Mouse (Mus musculus) liver, embryonic 11.5 days (tissue): Measurements from ENCODE around the gene Foxp1. TPM values are rescaled to one million over a fixed set of nuclear protein-coding genes. Genes with fewer than 3 reads are reported as not detected.

Experiments used
- ATAC-seq: fragments of 200-750 bp; cut with Nextera tagmentation; replicated peaks from 2 replicates; pipeline ENCODE4 v1.8.0; 2017; ENCODE audit warnings: moderate number of reproducible peaks, mild to moderate bottlenecking, moderate TSS enrichment, moderate library complexity; ENCODE audit not compliant: low FRiP score
- DNase-seq: peaks from one replicate; pipeline ENCODE4 v3.0.0-alpha.2; 2017; ENCODE audit warnings: low spot score
- H3K27ac ChIP-seq: fragments of 300-500 bp; sonication (generic); 2 replicates; pipeline ENCODE4 v1.5.1; 2014; ENCODE audit warnings: mild to moderate bottlenecking, low read depth, low read length, control low read depth
- H3K27me3 ChIP-seq: fragments of 300-500 bp; sonication (generic); replicated peaks from 2 replicates; pipeline ENCODE4 v1.6.1; 2014; ENCODE audit warnings: low read length, mixed read lengths; ENCODE audit not compliant: control insufficient read depth, insufficient read depth
- H3K36me3 ChIP-seq: fragments of 300-500 bp; sonication (generic); 2 replicates; pipeline ENCODE4 v1.6.1; 2014; ENCODE audit warnings: mild to moderate bottlenecking, low read length, moderate library complexity, mixed read lengths; ENCODE audit not compliant: control insufficient read depth, insufficient read depth
- H3K4me1 ChIP-seq: fragments of 300-500 bp; sonication (generic); replicated peaks from 2 replicates; pipeline ENCODE4 v1.6.1; 2014; ENCODE audit warnings: low read length, mixed read lengths; ENCODE audit not compliant: control insufficient read depth, insufficient read depth
- H3K4me2 ChIP-seq: fragments of 300-500 bp; sonication (generic); 2 replicates; pipeline ENCODE4 v1.6.1; 2014; ENCODE audit warnings: mild to moderate bottlenecking, control low read depth, moderate library complexity
- H3K4me3 ChIP-seq: fragments of 300-500 bp; sonication (generic); 2 replicates; pipeline ENCODE4 v1.5.1; 2014; ENCODE audit warnings: low read depth, low read length, control low read depth
- H3K9ac ChIP-seq: fragments of 300-500 bp; sonication (generic); 2 replicates; pipeline ENCODE4 v1.6.1; 2014; ENCODE audit warnings: low read depth, low read length, control low read depth
- H3K9me3 ChIP-seq: fragments of 300-500 bp; sonication (generic); 2 replicates; pipeline ENCODE4 v1.6.1; 2016; ENCODE audit warnings: low read length, inconsistent platforms, mixed read lengths; ENCODE audit not compliant: control insufficient read depth
- WGBS: fragments of 180-500 bp; shearing (Covaris S2); extraction: QIAGEN DNeasy Blood & Tissue Kit; methylation state at CpG from one replicate; pipeline ENCODE4 v1.1.7; 2014; 5-methylcytosine and 5-hydroxymethylcytosine counted together
- polyA plus RNA-seq: library from polyadenylated mRNA; unstranded; fragments of >200 nt; fragmentation: Nextera tagmentation; extraction: Ambion mirVana; gene quantifications from 2 replicates; pipeline ENCODE4 v1.2.1, GENCODE M21; 2014

Gene Foxp1
- polyA plus RNA-seq, 1 experiment from 2014 or later = 62.1 TPM

DNA sequence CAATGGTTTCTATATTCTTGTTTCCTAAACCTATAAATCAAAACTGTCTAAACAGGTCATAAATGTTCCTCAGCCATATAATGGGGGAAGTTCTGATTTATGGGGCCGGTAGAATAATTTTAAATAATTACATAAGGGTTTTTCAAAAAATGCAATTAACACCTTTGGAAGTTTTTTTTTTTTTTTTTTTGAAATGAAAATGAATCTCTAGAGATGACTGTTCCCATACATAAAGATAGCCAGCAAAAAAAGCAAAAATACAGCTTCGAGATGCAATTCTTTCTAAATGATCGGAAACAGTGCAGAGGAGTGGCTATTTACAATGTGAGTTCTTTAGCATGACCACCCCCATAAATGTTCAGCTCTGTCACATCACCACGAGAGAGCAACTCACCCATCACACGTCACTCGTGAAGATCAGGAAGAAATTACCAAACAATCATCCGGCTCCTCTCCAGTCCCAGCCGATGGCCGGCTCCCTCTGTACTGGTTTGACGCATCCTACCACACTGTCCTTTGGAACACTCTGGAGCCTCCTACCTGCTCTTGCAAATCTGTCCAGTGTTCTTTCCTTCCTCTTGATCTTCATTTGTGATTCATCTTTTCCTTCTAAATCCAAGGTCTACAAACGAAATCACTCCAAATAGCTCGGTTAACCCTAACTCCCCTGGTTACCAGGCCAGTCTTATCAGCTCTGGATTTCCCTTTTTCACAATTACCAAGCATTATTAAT is 478.4 kb downstream of the Foxp1 start:
- H3K4me1 ChIP-seq = no peaks in the 10 kb centered on the region
- no peaks in the 10 kb centered on the region for H3K27me3 ChIP-seq
- H3K4me2 ChIP-seq = no peak overlapping the region
- WGBS = 86% methylated on average over 12 of the region's 12 CpGs
- no peak for DNase-seq
- H3K36me3 ChIP-seq = no peaks in the 10 kb centered on the region
- no peaks in the 10 kb centered on the region for H3K9me3 ChIP-seq
- no peak for ATAC-seq
- H3K9ac ChIP-seq = no peak overlapping the region
- H3K4me3 ChIP-seq = no peak overlapping the region
- no peak overlapping the region for H3K27ac ChIP-seq

- WGBS = 86% methylated on average over 7 of the region's 7 CpGs
- no peaks in the 10 kb centered on the region for H3K9me3 ChIP-seq
- H3K4me2 ChIP-seq = no peak overlapping the region
These were observed 479.3 kb downstream of the Foxp1 start for GRCm38 (mm10) chr6:99043226-99043625.

GRCm38 (mm10) chr6:99042175-99042954 is 480.2 kb downstream of the Foxp1 start:
- H3K4me3 ChIP-seq = no peak overlapping the region
- no peaks in the 10 kb centered on the region for H3K4me1 ChIP-seq
- 83% methylated on average over 6 of the region's 6 CpGs for WGBS
- H3K4me2 ChIP-seq = no peak overlapping the region
- no peak for ATAC-seq
- H3K27me3 ChIP-seq = no peaks in the 10 kb centered on the region
- no peak overlapping the region for H3K27ac ChIP-seq
- H3K9ac ChIP-seq = no peak overlapping the region
- H3K36me3 ChIP-seq = no peaks in the 10 kb centered on the region
- H3K9me3 ChIP-seq = no peaks in the 10 kb centered on the region
- DNase-seq = no peak

More at GRCm38 (mm10) chr6:99043226-99043625, 479.3 kb downstream of the Foxp1 start:
- ATAC-seq (no peak), DNase-seq (no peak)
- Histone ChIP-seq H3K36me3 (no peaks in the 10 kb centered on the region), H3K9ac (no peak overlapping the region), H3K27me3 (no peaks in the 10 kb centered on the region), H3K4me3 (no peak overlapping the region), H3K27ac (no peak overlapping the region), H3K4me1 (no peaks in the 10 kb centered on the region)

DNA sequence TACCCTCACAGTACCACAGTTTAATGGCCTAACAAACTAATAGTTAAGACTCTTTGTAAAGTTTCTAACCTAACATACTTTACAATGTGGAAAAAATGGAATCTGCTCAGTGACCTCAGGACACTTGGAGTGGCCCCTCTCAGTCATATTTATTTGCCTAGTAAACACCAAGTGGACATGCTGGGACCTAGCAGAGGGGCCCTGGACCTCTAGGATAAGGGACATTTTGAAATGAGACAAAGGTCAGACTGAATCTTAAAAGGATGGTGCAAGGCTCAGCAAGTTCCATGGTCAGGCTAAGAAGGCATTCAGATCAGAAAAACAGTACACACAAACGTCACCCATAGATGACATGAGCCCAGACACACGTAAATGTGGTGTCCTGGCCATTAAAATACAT is 483.5 kb downstream of the Foxp1 start:
- Histone ChIP-seq H3K9ac (no peak overlapping the region), H3K9me3 (no peaks in the 10 kb centered on the region), H3K36me3 (no peaks in the 10 kb centered on the region), H3K4me1 (no peaks in the 10 kb centered on the region), H3K4me2 (no peak overlapping the region), H3K27me3 (no peaks in the 10 kb centered on the region), H3K27ac (no peak overlapping the region), H3K4me3 (no peak overlapping the region)
- WGBS = 78% methylated on average over 2 of the region's 2 CpGs
- DNase-seq = no peak
- no peak for ATAC-seq

- 82% methylated on average over 8 of the region's 8 CpGs for WGBS
- H3K27me3 ChIP-seq = no peaks in the 10 kb centered on the region
- DNase-seq (no peak), ATAC-seq (no peak)
- H3K4me1 ChIP-seq = peaks cover 5% of the 10 kb centered on the region
- H3K27ac ChIP-seq = no peak overlapping the region
- H3K4me2 ChIP-seq = no peak overlapping the region
- H3K9me3 ChIP-seq = no peaks in the 10 kb centered on the region
- H3K9ac ChIP-seq = no peak overlapping the region
- H3K36me3 ChIP-seq = no peaks in the 10 kb centered on the region
- no peak overlapping the region for H3K4me3 ChIP-seq
These were observed 486.8 kb downstream of the Foxp1 start for GRCm38 (mm10) chr6:99035459-99036375.

GRCm38 (mm10) chr6:99033062-99033461 is 489.5 kb downstream of the Foxp1 start:
- H3K36me3 ChIP-seq = no peaks in the 10 kb centered on the region
- DNase-seq (no peak), ATAC-seq (no peak)
- no peak overlapping the region for H3K9ac ChIP-seq
- peaks cover 3% of the 10 kb centered on the region; the same call in 1 of the 2 replicates for H3K27me3 ChIP-seq
- H3K9me3 ChIP-seq = no peaks in the 10 kb centered on the region
- no peak overlapping the region for H3K4me2 ChIP-seq
- WGBS = 49% methylated on average over 6 of the region's 6 CpGs
- no peak overlapping the region for H3K4me3 ChIP-seq
- no peak overlapping the region for H3K27ac ChIP-seq
- H3K4me1 ChIP-seq = peaks cover 17% of the 10 kb centered on the region

DNA sequence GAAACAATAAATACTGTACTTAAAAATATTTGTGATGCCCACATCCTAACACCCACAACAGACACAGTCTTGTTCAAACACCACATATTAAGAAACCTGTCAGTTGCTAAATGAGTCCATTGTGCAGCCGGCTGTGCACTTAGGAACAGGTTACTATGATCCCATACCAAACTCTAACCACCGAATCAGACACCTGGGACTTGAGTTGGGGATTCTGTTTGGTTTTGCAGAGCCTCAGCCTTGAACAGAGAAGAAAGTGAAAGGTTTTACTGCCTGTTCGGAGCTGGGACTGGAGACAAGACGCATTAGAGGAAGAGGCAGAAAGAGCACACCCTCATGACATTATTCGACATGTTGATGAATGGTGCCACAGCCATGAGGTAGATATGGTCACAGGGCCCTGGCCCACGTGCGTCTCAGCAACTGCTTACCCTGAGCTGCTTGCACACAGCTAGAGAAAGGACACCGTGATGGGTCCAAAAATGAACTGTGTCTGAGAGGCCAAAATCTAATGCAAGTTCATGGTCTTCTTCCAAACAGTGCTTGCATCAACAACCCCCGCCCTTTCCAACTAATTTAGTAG is 491.1 kb downstream of the Foxp1 start:
- Histone ChIP-seq H3K4me3 (no peak overlapping the region), H3K4me2 (no peak overlapping the region), H3K36me3 (no peaks in the 10 kb centered on the region), H3K27me3 (peaks cover 3% of the 10 kb centered on the region), H3K4me1 (peaks cover 23% of the 10 kb centered on the region), H3K27ac (no peak overlapping the region), H3K9me3 (no peaks in the 10 kb centered on the region), H3K9ac (no peak overlapping the region)
- WGBS = 53% methylated on average over 9 of the region's 9 CpGs
- ATAC-seq (no peak), DNase-seq (no peak)

DNA sequence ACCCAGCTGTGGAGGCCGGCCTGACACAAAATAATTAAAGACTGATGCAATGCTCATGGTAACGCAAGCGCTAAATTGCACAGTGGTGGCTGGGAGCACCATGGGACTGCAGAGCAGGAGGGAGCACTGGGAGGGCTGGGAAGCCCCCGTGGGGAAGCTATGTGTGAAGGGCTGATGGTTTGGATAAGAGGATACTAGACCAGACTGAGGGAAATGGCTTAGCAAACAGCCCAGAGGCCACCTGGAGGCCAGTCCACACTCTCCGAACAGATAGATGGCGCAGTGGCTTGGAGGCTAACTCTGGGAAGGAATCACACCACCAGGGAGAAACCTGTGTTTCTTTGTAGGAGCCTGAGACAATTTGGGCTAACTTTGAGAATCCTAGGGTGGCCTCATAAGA is 492.3 kb downstream of the Foxp1 start:
- DNase-seq (no peak), ATAC-seq (no peak)
- 43% methylated on average over 6 of the region's 6 CpGs for WGBS
- Histone ChIP-seq H3K4me3 (no peak overlapping the region), H3K27me3 (peaks cover 3% of the 10 kb centered on the region), H3K36me3 (no peaks in the 10 kb centered on the region), H3K4me2 (no peak overlapping the region), H3K9ac (no peak overlapping the region), H3K27ac (no peak overlapping the region), H3K9me3 (no peaks in the 10 kb centered on the region), H3K4me1 (peaks cover 31% of the 10 kb centered on the region)
